Mouse (Mus musculus) right cerebral cortex, adult 18-20 months (tissue): Measurements from ENCODE around the gene Abcd4.

Experiments used
- DNase-seq: peaks from one replicate; pipeline ENCODE4 v3.0.0; 2022; ENCODE audit warnings: mixed read lengths

Abcd4 gene

GRCm38 (mm10) chr12:84616977-84617630 is at the start of gene Abcd4:
Gene Abcd4 (minus strand): TSS chr12:84617413.
- peak; percentile 95 for DNase-seq

- peak; percentile 35 for DNase-seq
Observed at GRCm38 (mm10) chr12:84653912-84654311, 36.7 kb upstream of the Abcd4 start.

DNA sequence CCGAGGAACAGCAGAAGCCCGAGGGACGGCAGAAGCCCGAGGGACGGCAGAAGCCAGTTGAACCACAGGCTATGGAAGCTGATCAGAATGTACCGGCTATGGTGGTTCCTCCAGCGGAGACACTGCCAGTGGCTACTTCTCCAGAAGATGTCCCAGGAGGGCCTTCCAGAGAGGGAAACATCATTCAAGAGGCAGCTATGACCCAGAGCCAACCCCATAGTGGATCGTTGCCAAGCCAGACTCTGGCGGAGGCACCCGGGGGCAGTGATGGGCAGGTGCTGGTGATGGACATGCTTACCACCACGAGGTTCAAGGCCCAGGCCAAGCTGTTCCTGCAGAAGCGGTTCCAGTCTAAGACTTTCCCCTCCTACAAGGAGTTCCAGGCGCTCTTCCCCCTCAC is 33.0 kb upstream of the Abcd4 start:
- no peak for DNase-seq

GRCm38 (mm10) chr12:84640654-84641053 is 23.4 kb upstream of the Abcd4 start, which contains the start of gene Vrtn:
Gene Vrtn (plus strand): TSS chr12:84641019.
- no peak for DNase-seq

DNA sequence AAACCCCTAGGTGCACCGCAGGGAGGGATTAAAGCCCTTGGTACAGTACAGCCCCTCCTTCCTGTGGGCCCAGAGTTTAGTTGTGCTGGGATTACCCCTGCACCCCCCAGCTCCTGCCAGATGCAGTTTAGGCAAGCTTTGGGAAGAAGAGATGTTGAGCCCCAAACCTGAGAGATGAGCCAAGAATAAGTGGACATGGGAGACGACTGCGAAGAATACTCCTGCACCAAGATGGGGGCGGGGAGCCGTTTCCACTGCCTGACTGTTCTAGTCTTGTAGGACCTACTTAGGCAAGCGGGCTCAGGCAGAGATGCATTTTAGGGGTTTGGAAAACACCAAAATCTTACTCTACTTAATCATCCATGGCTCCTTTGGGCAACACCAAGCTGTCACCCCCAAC is 23.0 kb upstream of the Abcd4 start:
- DNase-seq, result no peak

GRCm38 (mm10) chr12:84631867-84632266 is 14.7 kb upstream of the Abcd4 start:
- DNase-seq, result no peak

- peak; percentile 42 for DNase-seq
Observed at GRCm38 (mm10) chr12:84625116-84625515, 7.9 kb upstream of the Abcd4 start.

- no peak for DNase-seq
Observed at GRCm38 (mm10) chr12:84624601-84625000, 7.4 kb upstream of the Abcd4 start.

- DNase-seq, result no peak
Observed at GRCm38 (mm10) chr12:84620975-84621374, 3.8 kb upstream of the Abcd4 start.

DNA sequence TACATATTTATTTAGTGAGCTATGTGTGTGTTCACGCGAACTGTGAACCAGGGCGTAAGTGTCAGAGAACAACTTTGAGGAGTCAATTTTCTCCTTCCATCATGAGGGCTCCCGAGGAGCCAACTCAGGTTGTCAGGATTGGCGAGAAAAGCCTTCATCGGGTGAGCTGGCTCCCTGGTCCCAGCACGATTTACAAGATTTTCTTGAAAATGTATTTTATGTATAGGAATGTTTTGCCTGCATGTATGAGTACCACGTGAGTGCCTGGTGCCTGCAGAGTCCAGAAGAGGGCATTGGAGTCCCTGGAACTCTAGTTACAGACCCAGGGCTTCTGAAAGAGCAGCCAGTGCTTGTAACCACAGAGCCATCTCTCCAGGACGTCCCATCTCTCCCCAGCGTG is 450 bp upstream of the Abcd4 start:
- no peak for DNase-seq

DNA sequence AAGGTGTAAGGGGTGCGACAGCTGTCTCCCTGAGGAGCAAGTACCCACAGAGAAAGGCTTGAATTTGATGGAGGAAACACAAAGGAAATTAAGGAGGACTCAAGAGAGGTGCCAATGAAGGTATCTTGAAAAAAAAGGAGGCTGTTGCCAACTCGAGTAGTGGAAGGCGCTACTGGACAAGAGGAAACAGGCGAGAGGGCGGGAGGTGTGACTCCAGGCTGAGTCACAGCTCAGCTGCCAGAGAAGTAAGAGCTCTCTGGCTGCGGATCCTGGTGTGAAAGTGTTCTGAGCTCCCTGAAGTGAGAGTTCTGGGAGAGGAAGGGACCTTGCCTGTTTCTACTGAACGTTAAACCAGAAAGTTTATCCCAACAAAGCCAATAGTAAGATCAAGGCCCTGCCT is 2.7 kb downstream of the Abcd4 start:
- DNase-seq, result peak; percentile 77

GRCm38 (mm10) chr12:84614001-84614400 is 3.2 kb downstream of the Abcd4 start:
- DNase-seq, result no peak

GRCm38 (mm10) chr12:84612518-84612917 is 4.7 kb downstream of the Abcd4 start:
- DNase-seq, result no peak

- no peak for DNase-seq
Observed at GRCm38 (mm10) chr12:84611718-84612117, 5.5 kb downstream of the Abcd4 start.

GRCm38 (mm10) chr12:84605860-84606259 is 11.4 kb downstream of the Abcd4 start:
- no peak for DNase-seq

GRCm38 (mm10) chr12:84604001-84604400 is 13.2 kb downstream of the Abcd4 start:
- no peak for DNase-seq

- no peak for DNase-seq
Observed at GRCm38 (mm10) chr12:84598324-84598723, 18.9 kb downstream of the Abcd4 start.

DNA sequence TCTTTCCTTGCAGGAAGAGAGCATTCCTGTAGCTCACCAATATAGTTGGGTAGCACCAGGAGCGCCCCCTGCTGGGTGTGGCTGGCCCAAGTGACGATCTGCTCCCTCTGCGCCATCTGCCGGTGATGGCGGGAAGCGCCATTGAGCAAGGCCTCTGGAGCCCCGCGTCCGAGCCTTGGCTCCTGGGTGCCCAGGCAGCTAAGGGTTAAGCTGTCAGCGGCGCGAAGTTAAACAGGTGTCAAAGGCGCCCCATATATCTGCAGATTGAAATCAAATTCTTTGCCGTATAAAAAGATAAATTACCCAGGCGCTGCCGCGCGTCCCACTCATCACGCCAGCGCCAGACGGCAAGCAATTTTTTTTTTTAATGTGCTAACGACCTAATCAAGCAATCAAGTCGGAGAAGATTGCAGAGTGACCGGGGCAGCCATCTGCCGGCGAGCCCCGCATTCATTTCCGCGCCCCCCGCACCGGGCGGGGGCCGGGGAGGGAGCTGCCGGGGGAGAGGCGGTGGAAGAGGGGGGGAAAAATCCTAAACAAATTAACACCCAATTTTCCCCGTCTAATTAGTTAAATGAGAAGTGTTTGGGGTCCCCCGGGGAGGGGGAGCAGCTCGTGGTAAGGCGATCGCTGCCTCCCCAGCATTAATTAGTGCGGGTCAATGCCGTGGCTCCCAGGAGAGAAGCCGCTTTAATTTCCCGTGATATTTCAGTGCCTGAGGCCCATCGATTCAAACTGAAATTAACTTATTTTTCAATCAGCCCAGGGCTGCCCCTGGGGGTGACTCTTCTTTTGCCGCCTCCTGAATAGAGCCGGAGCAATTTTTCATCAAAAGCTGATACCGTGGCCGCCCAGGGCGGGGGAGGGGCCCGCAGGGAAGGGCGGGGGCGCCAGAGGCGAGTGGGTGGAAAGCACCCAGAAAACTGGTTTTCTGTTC is 27.1 kb downstream of the Abcd4 start:
- peak; percentile 92 for DNase-seq

GRCm38 (mm10) chr12:84581285-84581684 is 35.9 kb downstream of the Abcd4 start:
- no peak for DNase-seq

- DNase-seq, result no peak
Observed at GRCm38 (mm10) chr12:84578440-84578770, 38.8 kb downstream of the Abcd4 start.

- DNase-seq, result no peak
Observed at GRCm38 (mm10) chr12:84577768-84578439, 39.3 kb downstream of the Abcd4 start.

DNA sequence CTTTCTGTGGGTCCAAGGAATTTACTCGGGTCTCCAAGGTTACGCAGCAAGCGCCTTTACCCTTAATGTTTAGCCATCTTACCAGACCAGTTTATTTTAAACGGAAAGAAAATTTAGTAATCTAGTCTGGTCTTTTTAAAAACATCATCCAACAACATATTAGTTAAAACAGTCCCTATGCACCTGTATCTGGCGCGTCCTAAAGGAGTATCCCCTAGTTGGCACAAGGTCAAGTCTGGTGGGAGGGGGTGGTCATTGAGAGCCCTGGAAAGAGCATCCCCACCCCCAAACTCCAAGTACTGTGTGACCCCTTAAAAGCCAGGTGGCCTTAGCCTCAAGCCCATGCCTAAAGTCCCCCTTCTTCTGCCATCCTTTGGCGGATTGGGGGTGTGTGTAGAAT is 44.1 kb downstream of the Abcd4 start:
- no peak for DNase-seq

DNA sequence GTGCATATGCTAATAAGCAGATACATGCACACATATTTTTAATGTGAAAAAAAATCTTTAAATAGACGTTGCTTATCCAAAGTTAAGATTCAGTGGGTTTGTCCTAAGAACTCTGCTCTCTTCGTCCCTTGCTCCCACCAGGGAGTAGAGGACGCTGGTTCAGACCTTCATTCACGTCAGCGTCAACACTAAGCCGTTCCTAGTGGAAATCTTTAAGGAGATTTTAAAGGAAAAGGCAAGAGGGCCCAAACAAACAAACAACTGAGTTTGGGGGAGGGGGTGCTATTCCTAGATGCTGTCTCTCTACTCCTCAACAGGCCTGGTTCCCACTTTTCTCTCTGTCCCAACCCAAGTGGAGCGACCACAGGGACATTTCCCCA is 44.9 kb downstream of the Abcd4 start:
- no peak for DNase-seq
